Mouse (Mus musculus) forebrain, postnatal 0 days (tissue): ENCODE measurements at regions not wholly inside any gene's neighbourhood (a gene's known extent, or its start where the extent isn't known, plus 50 kb on each side); places are given as distances from the start of the nearest gene placed in this dataset.
A peak's percentile ranks its signal among the peaks of the same experiment; 100 is the strongest.

ENCODE experiments used
- ATAC-seq: fragments of 200-750 bp; cut with Nextera tagmentation; 2 replicates; pipeline ENCODE4 v1.8.0; 2017; ENCODE audit warnings: mild to moderate bottlenecking, moderate library complexity
- DNase-seq: peaks from one replicate; pipeline ENCODE4 v3.0.0-alpha.2; 2015
- H3K27ac ChIP-seq: fragments of 300-500 bp; sonication (generic); 2 replicates; pipeline ENCODE4 v1.5.1; 2014; ENCODE audit warnings: low read depth, mild to moderate bottlenecking, antibody characterized with exemption, low read length, moderate library complexity, mixed read lengths
- H3K27me3 ChIP-seq: fragments of 300-500 bp; sonication (generic); 2 replicates; pipeline ENCODE4 v1.6.1; 2014; ENCODE audit warnings: mild to moderate bottlenecking, low read length, mixed read lengths; ENCODE audit not compliant: insufficient read depth
- H3K36me3 ChIP-seq: fragments of 300-500 bp; sonication (generic); 2 replicates; pipeline ENCODE4 v1.6.1; 2014; ENCODE audit warnings: mild to moderate bottlenecking, moderate library complexity; ENCODE audit not compliant: insufficient read depth
- H3K4me1 ChIP-seq: fragments of 300-500 bp; sonication (generic); 2 replicates; pipeline ENCODE4 v1.6.1; 2014; ENCODE audit warnings: antibody characterized with exemption; ENCODE audit not compliant: insufficient read depth
- H3K4me2 ChIP-seq: fragments of 300-500 bp; sonication (generic); 2 replicates; pipeline ENCODE4 v1.6.1; 2014; ENCODE audit warnings: low read depth, mild to moderate bottlenecking, moderate library complexity
- H3K4me3 ChIP-seq: fragments of 300-500 bp; sonication (generic); 2 replicates; pipeline ENCODE4 v1.5.1; 2014; ENCODE audit warnings: low read depth, low read length, mixed read lengths
- H3K9ac ChIP-seq: fragments of 300-500 bp; sonication (generic); 2 replicates; pipeline ENCODE4 v1.6.1; 2014; ENCODE audit warnings: mild to moderate bottlenecking
- H3K9me3 ChIP-seq: fragments of 300-500 bp; sonication (generic); 2 replicates; pipeline ENCODE4 v1.6.1; 2016; ENCODE audit warnings: low read length
- CTCF ChIP-seq: sonication (generic); IDR thresholded peaks from 2 replicates; pipeline ENCODE4 v1.5.1; 2016; ENCODE audit warnings: antibody characterized with exemption, control low read depth, low read depth
- WGBS: fragments of 180-500 bp; shearing (Covaris S2); extraction: QIAGEN DNeasy Blood & Tissue Kit; methylation state at CpG from one replicate; pipeline ENCODE4 v1.1.7; 2014; 5-methylcytosine and 5-hydroxymethylcytosine counted together

- Histone ChIP-seq H3K36me3 (no peaks in the 10 kb centered on the region), H3K4me3 (no peak overlapping the region), H3K9ac (no peak overlapping the region), H3K27ac (no peak overlapping the region), H3K9me3 (no peaks in the 10 kb centered on the region), H3K4me2 (no peak overlapping the region), H3K27me3 (no peaks in the 10 kb centered on the region), H3K4me1 (0 out of 2 replicates have a peak, but pooled peaks cover 3% of the 10 kb centered on the region)
- WGBS = 48% methylated on average over 3 of the region's 3 CpGs
- ATAC-seq (peak; percentile 91), DNase-seq (peak; percentile 66)
- no peak for TF ChIP-seq CTCF
These were observed 924.6 kb downstream of the Tbl1xr1 start for GRCm38 (mm10) chr3:23001071-23001470.

- no peak overlapping the region for H3K4me3 ChIP-seq
- no peaks in the 10 kb centered on the region for H3K36me3 ChIP-seq
- no peak overlapping the region for H3K9ac ChIP-seq
- H3K9me3 ChIP-seq = no peaks in the 10 kb centered on the region
- 80% methylated on average over 2 of the region's 2 CpGs for WGBS
- no peak for TF ChIP-seq CTCF
- DNase-seq (no peak), ATAC-seq (no peak)
- no peaks in the 10 kb centered on the region for H3K4me1 ChIP-seq
- no peak overlapping the region for H3K4me2 ChIP-seq
- no peaks in the 10 kb centered on the region for H3K27me3 ChIP-seq
- no peak overlapping the region for H3K27ac ChIP-seq
These were observed 955.6 kb downstream of the Tbl1xr1 start for GRCm38 (mm10) chr3:23032064-23032463.

- Histone ChIP-seq H3K27me3 (no peaks in the 10 kb centered on the region), H3K4me2 (no peak overlapping the region), H3K27ac (no peak overlapping the region), H3K4me3 (no peak overlapping the region), H3K36me3 (no peaks in the 10 kb centered on the region), H3K9ac (no peak overlapping the region), H3K9me3 (no peaks in the 10 kb centered on the region), H3K4me1 (no peaks in the 10 kb centered on the region)
- peak; percentile 68 for TF ChIP-seq CTCF
- ATAC-seq (no peak; the same call in 1 of the 2 replicates), DNase-seq (peak; percentile 68)
- WGBS = 49% methylated on average over 6 of the region's 6 CpGs
These were observed 986.9 kb downstream of the Tbl1xr1 start for GRCm38 (mm10) chr3:23063180-23063965.

GRCm38 (mm10) chr3:23071486-23071885 is 995.0 kb downstream of the Tbl1xr1 start:
- no peak for TF ChIP-seq CTCF
- WGBS = 91% methylated on average over 2 of the region's 2 CpGs
- DNase-seq = no peak

More at GRCm38 (mm10) chr3:23071486-23071885, 995.0 kb downstream of the Tbl1xr1 start:
- no peaks in the 10 kb centered on the region for H3K36me3 ChIP-seq
- no peaks in the 10 kb centered on the region for H3K9me3 ChIP-seq
- H3K27me3 ChIP-seq = no peaks in the 10 kb centered on the region
- no peaks in the 10 kb centered on the region for H3K4me1 ChIP-seq
- no peak overlapping the region for H3K27ac ChIP-seq
- no peak overlapping the region for H3K4me2 ChIP-seq
- ATAC-seq = no peak
- H3K9ac ChIP-seq = no peak overlapping the region
- no peak overlapping the region for H3K4me3 ChIP-seq
